Mouse (Mus musculus): Measurements from ENCODE around the gene Polk. TPM values are rescaled to one million over a fixed set of nuclear protein-coding genes. Genes with fewer than 3 reads are reported as not detected.

Polk gene
- total RNA-seq, 2 experiments from 2014 or later: 26.1 to 29.8 TPM

DNA sequence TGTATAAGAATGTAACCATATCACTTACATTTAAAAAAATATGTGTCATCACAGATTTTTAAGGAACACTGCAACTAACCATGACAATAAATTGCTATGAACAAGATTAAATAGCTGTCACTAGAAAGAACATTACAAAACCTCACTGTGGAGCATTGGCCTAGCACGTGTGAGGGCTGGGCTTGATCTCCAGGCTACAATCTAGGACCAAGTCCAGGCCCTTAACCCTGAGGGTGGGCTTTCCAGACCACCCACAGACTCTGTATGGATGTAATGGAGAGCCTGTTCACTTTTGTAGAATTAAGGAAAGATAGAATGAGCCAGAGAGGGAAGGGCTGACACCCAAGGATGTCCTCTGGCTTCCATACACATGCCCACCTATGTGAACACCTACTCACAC, 79.7 kb downstream of the Polk start:
- no peak for DNase-seq

DNA sequence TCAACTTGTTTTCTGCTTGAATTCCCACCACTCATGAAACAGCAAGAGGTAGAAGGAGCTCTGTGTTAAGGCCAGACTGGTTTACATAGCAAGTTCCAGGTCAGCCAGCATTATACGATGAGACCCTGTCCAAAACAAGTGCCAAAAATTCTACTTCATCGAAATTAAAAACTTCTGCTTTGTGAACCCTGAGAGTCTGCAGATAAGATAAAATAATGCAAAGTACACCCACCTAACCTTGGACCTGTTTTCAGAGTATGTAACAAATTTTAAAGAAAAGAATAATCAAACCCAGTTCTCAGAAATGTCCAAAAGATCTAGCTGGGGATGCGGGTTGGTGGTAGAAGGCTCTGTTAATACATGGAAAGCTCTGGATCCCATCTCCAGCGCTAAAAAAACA, 83.8 kb downstream of the Polk start:
- DNase-seq: no peak

DNA sequence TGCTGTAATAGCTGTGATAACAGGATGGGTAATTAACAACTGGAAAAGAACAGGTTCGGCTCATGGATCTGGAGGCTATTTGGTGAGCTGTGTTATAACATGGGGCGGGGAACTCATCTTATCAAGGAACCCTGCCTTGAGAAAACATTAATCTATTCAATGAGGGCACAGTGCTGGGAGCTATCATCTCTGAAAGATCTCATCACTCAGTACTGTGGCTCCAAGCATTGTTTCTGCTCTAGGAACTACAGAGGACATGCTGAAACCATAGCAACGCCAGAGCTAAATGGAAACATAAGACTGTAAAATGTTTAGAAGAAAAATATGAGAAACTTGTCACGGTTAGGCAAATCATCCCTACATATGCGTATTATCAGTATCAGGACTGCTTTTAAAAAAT, 84.4 kb downstream of the Polk start:
- no peak for DNase-seq

DNA sequence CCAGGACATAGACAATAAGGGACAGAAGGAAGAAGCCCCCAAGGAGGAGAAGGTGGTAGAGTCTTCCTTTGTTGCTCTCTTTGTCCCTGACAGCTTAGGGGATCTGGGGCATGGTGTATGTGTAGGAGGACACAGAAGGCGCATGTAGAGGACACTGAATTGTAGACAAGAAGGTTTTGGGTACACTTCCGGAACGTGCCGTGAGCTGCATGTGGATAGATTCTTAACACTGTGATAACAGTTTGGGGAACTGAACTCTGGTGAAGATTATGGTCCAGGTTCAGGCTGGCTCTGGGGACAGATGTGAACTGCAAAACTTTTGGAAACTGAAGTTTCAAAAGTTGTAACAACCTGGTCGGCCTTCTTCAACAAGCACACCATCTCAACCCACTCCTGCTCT, 84.8 kb downstream of the Polk start:
- no peak for DNase-seq

DNA sequence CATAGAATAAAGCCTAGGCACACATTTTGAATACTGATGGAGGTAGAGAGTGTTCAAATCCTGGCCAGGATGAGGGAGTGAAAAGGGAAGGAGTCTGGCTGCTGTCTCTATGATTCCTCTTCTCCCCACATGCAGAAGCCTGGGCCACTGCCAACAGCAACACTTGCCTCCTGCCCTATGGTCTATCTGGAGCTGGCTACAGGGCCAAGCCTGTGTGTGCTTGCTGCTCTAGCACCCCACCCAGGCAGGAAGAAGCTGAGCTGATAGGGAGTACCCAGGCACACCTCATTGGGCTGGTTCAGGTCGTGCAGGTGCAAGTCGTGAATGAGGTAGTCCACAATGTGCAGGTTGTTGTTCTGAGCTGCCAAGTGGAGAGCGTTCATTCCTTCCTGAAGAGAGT, 88.1 kb downstream of the Polk start:
- peak; percentile 56 for DNase-seq

DNA sequence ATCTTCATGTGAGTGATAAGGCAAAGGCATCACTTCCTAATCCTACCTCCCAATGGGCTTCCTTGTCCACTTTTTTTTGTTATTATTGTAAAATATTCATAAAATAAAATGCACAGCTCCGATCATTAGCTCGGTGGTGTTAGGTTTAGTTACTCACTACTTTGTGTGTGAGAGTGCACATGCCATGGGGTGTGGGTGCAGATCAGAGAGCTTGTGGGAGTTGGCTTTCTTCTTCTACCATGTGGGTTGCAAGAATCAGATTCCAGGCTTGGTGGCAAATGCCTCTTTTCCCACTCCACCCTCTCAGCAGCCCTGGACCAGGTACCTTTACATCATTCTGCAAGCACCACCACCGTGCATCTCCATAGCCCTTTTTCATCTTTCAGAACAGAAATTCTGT, 89.8 kb downstream of the Polk start:
- no peak for DNase-seq

DNA sequence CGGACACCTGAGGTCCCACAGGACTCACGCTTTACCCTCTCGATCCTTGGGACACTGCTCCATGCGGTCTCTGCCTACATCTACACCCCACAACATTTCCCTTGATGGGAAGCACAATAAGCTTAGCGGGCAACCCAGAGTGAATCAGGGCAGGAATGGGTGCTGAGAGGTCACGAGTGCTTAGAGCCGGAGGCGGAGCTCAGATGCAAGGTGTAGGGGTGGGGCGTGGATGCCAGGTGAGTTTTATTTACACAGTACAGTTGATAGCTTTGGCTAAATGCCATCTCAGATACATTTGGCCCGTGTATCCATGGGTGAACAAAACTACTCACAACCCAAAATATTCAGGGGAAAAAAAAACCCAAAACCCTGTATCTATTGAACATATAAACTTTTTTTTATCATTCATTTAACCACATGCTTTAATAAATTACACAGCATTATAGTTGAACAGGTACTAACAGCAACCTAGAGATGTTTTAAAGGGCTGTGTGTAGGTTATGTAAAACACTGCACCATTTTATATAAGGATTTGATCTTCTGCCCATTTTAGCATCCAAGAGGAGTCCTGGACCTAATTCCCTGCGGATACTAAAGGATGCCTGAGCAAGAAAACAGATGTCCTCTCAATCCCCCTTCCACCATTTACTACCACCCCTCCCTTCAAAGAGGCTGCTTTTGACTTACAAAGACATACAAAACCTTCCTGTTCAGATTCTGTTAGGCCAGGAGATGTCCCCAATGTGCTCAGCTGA, 90.8 kb downstream of the Polk start:
- no peak for DNase-seq

DNA sequence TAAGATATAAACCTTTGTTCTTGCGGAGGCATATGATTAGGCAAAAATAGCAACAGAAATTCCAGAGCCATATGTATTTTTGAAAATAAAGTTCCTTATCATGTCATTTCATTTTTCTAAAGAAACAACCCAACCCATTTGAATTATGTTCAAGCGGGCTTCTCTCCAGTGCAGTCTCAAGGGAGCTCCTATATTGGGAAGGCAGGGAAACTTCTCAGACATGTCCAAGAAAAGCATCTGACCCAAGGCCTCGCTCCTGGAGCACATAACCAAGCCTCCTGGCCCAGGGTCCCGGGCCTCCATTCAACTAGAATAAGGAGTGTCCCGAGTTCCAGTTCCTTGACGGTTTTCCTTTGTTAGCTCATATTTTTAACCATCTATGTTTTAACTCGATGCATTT, 91.5 kb downstream of the Polk start:
- DNase-seq: peak; percentile 59

DNA sequence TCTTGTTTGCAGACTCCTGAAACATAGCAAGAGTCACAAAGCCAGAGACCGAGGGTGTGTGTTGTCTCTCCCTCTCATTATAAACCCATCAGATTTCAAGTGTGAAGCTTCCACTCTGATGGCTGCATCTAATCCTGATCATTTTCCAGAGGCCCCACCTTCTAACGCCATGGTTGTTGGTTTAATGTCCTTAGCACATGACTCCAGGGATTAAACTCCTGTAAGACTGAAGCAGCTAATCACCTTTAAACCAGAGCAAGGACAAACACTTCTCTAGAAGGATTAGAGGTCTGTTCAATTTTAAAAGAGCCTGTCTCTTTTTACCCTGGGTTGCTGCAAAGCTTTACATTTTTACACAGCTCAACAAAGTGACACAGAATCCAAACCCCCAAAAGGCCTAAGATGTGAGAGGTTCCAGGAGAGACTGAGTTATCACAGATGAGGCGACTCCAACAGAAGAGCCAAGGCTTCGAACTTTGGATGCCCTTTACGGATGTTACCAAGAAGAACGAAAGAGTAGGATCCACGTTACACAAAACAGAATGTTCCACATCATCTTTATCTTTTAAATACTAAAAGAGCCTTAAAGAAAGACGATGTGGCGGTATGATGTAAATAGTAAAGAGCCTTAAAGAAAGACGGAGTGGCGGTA, 92.0 kb downstream of the Polk start:
- no peak for DNase-seq

DNA sequence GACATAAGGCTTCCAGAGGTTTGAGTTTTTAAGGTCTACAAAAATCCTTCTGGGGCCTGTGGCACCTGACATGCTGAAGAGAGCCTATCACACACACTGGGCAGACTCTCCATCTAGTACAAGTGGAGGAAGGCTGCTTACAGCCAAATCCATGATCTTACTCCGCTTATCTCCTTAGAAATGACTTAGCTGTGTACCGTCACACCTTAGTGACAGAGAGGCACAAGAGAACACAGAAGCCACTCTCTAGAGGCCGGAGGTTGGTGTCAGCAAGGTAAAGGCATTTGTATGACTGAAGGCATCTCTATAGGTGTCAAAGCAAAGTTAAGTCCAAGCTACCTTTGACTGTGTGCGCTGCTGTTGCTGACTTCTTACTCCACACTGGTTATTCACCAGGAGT, 101.9 kb downstream of the Polk start:
- no peak for DNase-seq

DNA sequence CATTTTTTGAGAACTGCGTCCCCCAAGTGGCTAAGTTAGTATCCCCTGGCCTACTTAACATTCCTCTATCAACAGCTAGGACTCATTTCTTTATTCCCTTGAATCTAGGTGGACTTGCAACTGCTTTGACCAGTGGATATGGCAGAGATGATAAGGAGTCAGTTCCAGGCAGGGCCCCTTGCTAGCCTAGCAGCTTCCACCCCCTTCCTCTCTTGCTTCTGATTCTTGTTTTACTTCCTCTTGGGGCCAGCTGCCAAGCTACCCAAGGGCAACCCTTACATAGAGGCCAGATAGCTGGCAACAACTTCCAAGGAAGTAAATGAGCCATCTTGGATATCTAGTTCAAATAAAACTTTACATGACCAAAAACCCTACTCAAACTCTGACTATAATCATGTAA, 105.5 kb downstream of the Polk start:
- no peak for DNase-seq

DNA sequence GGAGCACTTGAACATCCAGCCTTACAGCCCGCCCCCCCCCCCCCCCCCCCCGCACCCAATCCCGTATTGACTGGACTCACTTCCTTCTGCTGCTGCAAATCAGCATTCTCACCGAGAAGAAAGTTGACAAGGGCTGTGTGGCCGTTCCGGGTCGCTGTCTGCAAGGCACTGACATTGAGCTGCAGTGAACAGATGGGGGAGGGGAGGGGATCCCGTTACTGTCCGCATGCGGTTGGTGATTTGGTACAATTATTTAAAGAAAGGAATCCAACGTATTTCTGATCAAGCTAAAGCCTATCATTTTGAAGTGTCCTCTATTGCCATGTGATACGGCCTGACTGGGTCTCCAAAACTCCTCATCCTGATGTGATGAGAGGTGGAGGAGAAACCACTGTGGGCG, 106.6 kb downstream of the Polk start:
- peak; percentile 54 for DNase-seq

DNA sequence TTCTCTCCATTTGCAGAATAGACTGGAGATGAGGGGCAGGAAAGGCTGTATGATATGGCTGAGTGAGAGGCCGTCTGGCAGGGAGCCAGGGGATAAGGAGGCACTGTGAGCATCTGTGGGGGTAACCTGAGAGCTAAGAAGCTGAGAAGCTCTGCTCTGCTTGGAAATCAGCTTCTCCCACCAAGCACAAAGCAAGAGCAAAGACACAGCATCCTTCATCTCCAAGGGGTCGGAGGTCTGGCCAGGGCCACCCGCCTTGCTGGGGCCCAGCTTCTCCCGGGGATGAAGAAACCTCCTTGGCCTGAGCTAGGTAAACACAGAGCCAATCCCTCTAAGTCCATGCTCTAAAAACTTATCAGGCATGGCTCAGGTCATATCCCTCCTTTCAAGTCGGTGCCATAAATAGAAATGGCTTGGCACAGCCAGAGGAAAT, 107.5 kb downstream of the Polk start:
- DNase-seq: peak; percentile 25

DNA sequence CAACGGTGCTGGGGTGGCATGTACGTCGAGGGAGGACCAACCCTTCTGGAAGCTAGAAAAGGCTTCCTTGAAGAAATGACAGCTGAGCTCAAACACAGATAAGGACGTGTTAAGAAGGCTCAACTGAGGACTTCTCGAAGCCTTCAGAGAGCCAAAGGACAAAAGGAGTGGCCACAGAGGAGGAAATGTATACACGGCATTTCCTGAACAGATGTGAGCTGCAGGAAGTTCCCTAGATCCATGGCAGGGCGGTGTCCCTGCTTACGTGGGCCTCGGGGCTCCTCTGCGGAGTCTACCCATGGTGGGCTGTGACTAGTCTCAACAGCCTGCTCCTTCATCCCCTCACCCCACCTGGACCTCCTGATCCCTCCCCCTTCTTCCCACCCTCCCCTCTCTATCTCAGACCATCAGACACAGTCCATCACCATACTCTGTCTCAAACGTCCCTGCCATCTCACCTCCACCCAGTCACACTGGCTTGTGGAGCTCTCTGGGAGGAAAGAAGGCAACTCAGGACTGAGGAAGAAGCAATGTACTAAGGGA, 108.7 kb downstream of the Polk start:
- DNase-seq: no peak

DNA sequence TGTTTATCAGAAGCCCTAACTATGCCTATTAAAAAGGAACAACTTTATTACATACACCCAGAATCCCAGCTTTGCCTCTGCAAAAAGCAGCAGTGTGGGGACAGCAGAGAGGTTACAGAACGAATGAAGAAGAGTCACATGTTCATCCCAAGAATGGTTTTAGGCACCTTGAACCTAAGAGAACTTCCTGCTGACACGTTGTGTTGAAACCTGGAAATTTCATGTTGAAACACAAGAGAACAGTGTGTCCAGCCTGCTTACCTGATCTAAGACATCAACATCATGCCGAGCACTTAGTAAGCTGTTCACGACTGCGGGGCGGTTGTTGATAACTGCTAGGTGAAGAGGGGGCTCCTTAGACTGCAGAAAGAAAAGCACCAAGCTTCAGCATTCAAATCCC, 109.3 kb downstream of the Polk start:
- DNase-seq: no peak

DNA sequence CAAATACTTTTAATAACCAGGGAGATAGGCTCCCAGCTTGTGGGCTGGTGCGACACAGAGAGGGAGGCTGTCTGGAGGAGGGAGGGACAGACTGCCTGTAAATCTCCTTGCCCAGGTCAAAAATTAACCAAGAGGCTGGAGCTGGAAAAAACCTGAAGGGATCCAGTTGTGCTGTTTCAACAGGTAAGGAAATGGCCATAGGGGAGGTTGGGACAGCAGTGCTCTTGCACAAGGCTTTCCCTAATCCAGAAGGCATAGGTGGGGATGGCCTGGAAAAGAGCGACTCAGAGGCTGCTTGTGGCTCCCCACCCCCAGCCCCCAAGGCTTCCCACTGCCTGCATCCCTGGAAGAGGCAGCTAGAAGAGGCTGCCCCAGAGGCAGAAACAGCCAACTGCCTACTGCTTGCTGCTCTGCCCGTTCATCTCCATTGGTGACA, 110.0 kb downstream of the Polk start:
- DNase-seq: peak; percentile 39

DNA sequence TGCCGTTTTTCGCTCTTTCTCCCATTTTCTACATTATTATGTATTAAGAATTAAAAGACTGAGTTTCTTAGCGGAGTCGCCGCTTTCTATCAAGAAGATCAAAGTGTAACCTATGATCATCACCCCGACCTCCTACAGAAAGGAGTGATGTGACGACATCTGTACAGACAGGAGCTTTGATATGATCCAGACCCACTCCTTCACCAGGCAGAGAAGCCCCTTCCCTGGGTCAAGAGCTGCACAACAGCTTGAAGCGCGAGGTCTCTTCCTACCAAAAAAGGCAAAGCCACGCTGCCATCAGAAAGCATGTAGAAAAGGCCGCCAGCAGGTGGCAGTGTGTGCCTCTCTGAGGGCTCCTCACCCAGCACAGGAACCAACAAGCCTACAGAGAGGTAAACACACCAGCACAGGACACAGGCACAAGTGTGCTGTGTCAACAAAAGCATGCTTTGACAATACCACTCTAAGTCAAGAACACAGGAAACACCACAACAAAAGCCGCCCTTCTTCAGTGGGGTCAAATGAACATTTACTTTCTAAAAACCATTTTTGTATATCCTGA, 110.7 kb downstream of the Polk start:
- DNase-seq: peak; percentile 94

Other genes starting within 250 kb of the Polk start
- gene Poc5, start 154.3 kb downstream of the Polk start, total RNA-seq (2021): 10 to 100 TPM; 11.9 to 16.7 TPM
- 1 to 10 TPM; 1.2 TPM for gene Ankdd1b, start 71.4 kb downstream of the Polk start, total RNA-seq (2021)
- not detected for gene Gm17622, start 51.8 kb downstream of the Polk start, total RNA-seq (2021)
- gene Col4a3bp, start within 50 bp of the Polk start, total RNA-seq (2021): 10 to 100 TPM; 57.2 to 76.6 TPM
- 10 to 100 TPM; 39.4 to 58.5 TPM for gene Hmgcr, start 128.4 kb upstream of the Polk start, total RNA-seq (2021)
- not detected for gene Ankrd31, start 205.7 kb upstream of the Polk start, total RNA-seq (2021)